Mouse (Mus musculus): ENCODE results near the gene Adar. TPM values are rescaled to one million over a fixed set of nuclear protein-coding genes. Genes with fewer than 3 reads are reported as not detected.
A peak's percentile ranks its signal among the peaks of the same experiment; 100 is the strongest.

The Adar gene
- polyA plus RNA-seq, 1 experiment from 2014 or later: 19.8 TPM

DNA sequence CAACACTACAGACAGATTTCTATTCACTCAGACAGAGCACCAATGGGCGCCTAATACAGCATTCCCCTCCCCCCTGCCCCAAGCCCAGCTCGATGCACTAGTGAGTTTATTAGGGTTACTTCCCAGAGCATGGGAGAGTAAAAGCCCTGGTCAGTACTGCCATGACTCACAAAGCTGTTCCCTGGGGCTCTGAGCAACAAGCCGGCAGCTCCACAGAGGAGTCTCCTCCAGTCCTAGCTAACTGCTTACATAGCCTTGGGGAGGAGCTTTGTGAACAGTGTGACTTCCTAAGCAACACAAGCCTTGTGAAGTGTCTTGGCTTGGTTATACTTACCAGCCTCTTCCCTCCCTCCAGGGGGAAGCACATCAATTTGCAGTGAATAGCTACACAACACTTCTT is 11.2 kb upstream of the Adar start:
- Histone ChIP-seq H3K9me3 (no peaks in the 10 kb centered on the region), H3K4me2 (no peak overlapping the region), H3K27me3 (no peaks in the 10 kb centered on the region), H3K4me1 (replicated peaks) (no peaks in the 10 kb centered on the region), H3K27ac (no peak overlapping the region), H3K9ac (no peak overlapping the region), H3K4me3 (no peak overlapping the region), H3K36me3 (no peaks in the 10 kb centered on the region)
- 52% methylated on average over 3 of the region's 3 CpGs for WGBS
- no peak for ATAC-seq (ENCODE audit: low FRiP score)

DNA sequence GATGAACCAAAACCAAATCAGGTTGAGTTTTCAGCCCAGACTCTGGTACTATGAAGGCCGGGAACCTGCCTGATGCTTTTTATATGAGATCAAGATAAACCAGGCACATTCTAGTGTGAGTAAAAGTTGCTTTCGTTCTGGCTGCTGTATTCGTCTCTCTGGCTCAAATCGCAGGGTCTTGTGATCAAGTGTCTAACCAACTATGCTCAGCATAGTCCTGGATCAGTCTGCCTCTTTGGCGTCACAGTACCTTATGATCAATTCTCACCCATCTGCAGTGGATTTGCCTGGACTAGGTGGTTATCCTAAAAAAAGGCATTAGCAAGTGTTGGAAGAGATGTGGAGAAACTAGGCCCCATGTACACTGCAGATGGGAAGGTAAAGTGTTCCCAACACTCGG is 10.8 kb upstream of the Adar start:
- no peak for ATAC-seq (ENCODE audit: low FRiP score)
- H3K36me3 ChIP-seq: no peaks in the 10 kb centered on the region
- no peak overlapping the region for H3K27ac ChIP-seq
- no peak overlapping the region for H3K4me2 ChIP-seq
- H3K4me3 ChIP-seq: no peak overlapping the region
- no peaks in the 10 kb centered on the region for H3K4me1 ChIP-seq (replicated peaks)
- WGBS: 86% methylated on average over 6 of the region's 6 CpGs
- no peak overlapping the region for H3K9ac ChIP-seq
- no peaks in the 10 kb centered on the region for H3K9me3 ChIP-seq
- no peaks in the 10 kb centered on the region for H3K27me3 ChIP-seq

DNA sequence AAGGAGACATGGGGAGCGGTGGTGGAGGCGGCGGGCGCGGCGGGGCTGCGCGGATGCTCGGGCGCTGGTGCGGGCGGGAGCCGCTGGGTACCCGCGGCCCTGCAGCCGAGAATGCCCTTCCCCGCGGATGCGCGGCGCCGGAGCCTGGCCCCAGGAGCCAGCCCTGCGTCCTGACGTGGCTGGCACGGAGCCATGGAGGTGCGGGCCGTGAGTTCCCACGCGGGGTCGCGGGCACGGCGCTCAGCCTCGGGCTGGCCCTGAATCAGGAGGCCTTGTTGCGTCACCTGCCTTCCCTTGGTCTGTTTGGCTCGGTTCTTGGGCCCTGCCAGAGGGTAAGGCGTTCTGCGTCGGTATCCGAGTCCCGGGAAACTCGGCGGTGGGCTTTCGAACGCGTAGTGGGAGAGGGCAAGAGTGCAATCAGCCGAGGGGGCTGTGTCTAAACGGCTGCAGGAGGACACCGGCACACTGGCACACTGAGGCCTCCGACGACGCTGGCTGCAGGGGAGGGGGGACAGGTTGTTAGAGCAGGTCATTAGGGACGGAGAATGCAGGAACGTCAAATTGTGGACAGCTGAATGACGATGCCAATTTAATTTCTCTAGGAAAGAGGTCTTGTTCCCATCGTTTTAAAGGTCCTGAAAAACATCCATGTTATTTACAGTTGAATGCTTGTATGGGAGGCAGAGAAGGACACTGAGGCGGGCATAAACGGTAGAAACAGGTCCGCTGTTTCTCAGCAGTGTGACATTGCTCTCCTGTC is 565 bp downstream of the Adar start:
- Histone ChIP-seq H3K4me1 (replicated peaks) (peaks cover 28% of the 10 kb centered on the region), H3K9ac (peak overlapping the region; percentile 97), H3K36me3 (no peaks in the 10 kb centered on the region), H3K27me3 (peaks cover 13% of the 10 kb centered on the region), H3K27ac (peak overlapping the region; percentile 93), H3K9me3 (no peaks in the 10 kb centered on the region), H3K4me3 (peak overlapping the region; percentile 97), H3K4me2 (peak overlapping the region; percentile 83)
- peak; percentile 83 for ATAC-seq (ENCODE audit: low FRiP score)
- 2% methylated on average over 59 of the region's 59 CpGs for WGBS

DNA sequence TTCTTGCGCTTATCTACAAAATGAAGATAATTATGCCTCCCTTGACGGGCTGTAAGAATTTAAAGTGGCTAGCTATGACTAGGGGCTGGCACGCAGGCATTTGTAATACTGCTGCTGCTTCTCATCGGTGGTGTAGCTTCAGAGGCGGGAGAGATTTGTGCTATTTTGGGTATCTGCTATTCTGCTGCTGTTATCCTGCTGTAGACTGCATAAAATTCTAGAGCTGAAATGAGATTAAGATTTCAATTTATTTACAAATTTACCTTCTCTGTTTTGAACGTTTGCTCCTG is 1.1 kb downstream of the Adar start:
- no peak for ATAC-seq (ENCODE audit: low FRiP score)
- H3K36me3 ChIP-seq: no peaks in the 10 kb centered on the region
- peak overlapping the region; percentile 93 for H3K27ac ChIP-seq
- peak overlapping the region; percentile 83 for H3K4me2 ChIP-seq
- peak overlapping the region; percentile 97 for H3K4me3 ChIP-seq
- 53% methylated on average over 6 of the region's 6 CpGs for WGBS
- no peaks in the 10 kb centered on the region for H3K9me3 ChIP-seq
- peaks cover 33% of the 10 kb centered on the region for H3K4me1 ChIP-seq (replicated peaks)
- H3K9ac ChIP-seq: peak overlapping the region; percentile 97
- peaks cover 13% of the 10 kb centered on the region for H3K27me3 ChIP-seq

DNA sequence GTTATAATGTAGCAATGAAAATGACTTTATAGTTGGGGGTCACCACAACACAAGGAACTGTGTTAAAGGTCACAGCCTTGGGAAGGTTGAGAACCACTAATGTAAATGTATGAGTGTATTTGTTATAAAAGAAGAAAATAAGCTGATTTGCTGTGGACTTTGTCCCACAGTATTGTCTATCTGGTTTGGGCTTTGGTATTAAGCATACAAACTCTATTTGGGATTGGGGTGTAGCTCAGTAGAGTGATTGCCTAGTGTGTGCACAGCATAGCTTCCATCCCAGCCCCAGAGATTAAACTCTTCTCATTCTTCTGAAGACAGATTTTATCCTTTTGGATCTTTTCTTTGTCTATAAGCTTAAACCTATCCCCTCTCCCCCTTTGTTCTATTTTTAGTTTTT is 7.2 kb downstream of the Adar start:
- no peak overlapping the region for H3K9ac ChIP-seq
- H3K27ac ChIP-seq: no peak overlapping the region
- peaks cover 23% of the 10 kb centered on the region for H3K4me1 ChIP-seq (replicated peaks)
- H3K4me3 ChIP-seq: no peak overlapping the region
- no peaks in the 10 kb centered on the region for H3K27me3 ChIP-seq
- no peak for ATAC-seq (ENCODE audit: low FRiP score)
- H3K4me2 ChIP-seq: no peak overlapping the region
- H3K9me3 ChIP-seq: no peaks in the 10 kb centered on the region
- H3K36me3 ChIP-seq: no peaks in the 10 kb centered on the region

DNA sequence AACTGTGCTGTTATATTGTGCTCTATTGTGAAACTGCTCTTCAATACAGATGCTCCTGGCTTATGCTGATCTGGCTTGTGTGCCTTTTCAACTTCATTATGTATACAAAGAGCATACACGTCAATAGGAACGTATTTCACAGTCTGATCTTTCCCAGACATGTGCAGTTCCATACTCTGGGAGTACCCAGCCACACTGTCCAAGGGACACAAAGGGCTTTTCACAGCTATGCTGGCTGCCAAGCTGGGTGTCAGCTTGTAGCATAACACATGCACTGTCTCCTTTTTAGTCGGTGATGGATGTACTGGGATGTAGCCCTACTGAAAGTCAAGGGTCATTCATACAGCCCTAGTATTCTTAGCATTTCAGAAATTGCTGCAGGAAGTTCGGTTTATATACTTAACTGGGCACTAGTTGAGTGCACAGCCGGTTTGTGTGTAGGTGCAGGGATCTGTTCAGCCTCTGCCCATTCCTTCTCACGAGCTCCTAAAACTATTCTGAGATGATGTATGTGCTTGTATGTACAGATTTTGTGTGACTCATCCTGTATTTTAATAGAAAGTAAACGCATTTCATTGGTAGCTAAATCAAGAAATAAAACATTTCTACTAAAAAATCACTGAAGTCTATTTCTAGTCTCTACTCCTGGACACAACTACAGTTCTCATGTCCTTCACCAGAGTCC is 8.7 kb downstream of the Adar start:
- no peaks in the 10 kb centered on the region for H3K9me3 ChIP-seq
- WGBS: 58% methylated on average over 7 of the region's 7 CpGs
- peaks cover 16% of the 10 kb centered on the region; the same call in 1 of the 2 replicates for H3K4me1 ChIP-seq (replicated peaks)
- no peaks in the 10 kb centered on the region for H3K36me3 ChIP-seq
- no peak overlapping the region for H3K9ac ChIP-seq
- peak overlapping the region; percentile 62 for H3K27ac ChIP-seq
- H3K27me3 ChIP-seq: no peaks in the 10 kb centered on the region
- peak; percentile 63; the same call in 1 of the 2 replicates for ATAC-seq (ENCODE audit: low FRiP score)
- H3K4me3 ChIP-seq: no peak overlapping the region
- no peak overlapping the region for H3K4me2 ChIP-seq

DNA sequence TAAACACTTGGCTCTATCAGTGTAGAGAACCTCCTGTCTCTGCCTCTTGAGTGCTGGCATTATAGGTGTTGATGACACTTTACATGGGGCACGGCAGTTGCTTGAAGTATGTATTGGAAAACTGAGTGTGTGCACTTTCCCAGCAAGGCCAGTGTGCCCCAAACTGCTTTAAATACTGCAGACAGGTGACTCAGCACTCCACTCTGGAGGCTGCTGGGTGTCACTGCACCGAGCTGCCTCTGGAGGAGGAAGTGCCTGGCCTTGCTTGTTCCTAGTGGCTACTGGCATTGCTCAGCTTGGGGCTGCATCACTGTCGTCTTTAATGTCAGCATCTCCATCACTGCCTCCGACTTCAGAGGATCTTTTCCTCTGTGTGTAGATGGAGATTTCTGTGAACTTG is 12.2 kb downstream of the Adar start:
- Histone ChIP-seq H3K27ac (no peak overlapping the region), H3K4me2 (no peak overlapping the region), H3K4me3 (no peak overlapping the region), H3K36me3 (no peaks in the 10 kb centered on the region), H3K4me1 (replicated peaks) (peaks cover 37% of the 10 kb centered on the region), H3K27me3 (no peaks in the 10 kb centered on the region), H3K9ac (no peak overlapping the region), H3K9me3 (no peaks in the 10 kb centered on the region)
- ATAC-seq (ENCODE audit: low FRiP score): no peak
- 24% methylated on average over 4 of the region's 4 CpGs for WGBS

DNA sequence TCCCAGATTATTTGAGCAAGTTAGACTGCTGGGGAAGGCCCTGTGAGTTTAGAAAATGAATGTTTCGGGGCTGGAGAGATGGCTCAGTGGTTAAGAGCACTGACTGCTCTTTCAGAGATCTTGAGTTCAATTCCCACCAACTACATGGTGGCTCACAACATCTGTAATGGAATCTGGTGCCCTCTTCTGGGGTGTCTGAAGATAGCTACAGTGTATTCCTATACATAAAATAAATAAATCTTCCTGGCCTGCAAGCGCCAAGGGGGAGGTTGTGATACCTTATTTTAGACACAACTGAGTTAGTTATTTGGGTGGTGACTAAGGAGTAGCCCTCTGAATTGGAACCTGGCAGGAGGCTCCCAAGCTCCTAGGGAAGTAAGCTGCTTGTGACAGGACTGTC is 14.0 kb downstream of the Adar start:
- ATAC-seq (ENCODE audit: low FRiP score): no peak
- H3K27ac ChIP-seq: no peak overlapping the region
- no peak overlapping the region for H3K9ac ChIP-seq
- H3K4me2 ChIP-seq: no peak overlapping the region
- WGBS: 84% methylated on average over 2 of the region's 2 CpGs
- peaks cover 27% of the 10 kb centered on the region for H3K4me1 ChIP-seq (replicated peaks)
- H3K36me3 ChIP-seq: no peaks in the 10 kb centered on the region
- no peaks in the 10 kb centered on the region for H3K27me3 ChIP-seq
- H3K4me3 ChIP-seq: no peak overlapping the region
- H3K9me3 ChIP-seq: no peaks in the 10 kb centered on the region

DNA sequence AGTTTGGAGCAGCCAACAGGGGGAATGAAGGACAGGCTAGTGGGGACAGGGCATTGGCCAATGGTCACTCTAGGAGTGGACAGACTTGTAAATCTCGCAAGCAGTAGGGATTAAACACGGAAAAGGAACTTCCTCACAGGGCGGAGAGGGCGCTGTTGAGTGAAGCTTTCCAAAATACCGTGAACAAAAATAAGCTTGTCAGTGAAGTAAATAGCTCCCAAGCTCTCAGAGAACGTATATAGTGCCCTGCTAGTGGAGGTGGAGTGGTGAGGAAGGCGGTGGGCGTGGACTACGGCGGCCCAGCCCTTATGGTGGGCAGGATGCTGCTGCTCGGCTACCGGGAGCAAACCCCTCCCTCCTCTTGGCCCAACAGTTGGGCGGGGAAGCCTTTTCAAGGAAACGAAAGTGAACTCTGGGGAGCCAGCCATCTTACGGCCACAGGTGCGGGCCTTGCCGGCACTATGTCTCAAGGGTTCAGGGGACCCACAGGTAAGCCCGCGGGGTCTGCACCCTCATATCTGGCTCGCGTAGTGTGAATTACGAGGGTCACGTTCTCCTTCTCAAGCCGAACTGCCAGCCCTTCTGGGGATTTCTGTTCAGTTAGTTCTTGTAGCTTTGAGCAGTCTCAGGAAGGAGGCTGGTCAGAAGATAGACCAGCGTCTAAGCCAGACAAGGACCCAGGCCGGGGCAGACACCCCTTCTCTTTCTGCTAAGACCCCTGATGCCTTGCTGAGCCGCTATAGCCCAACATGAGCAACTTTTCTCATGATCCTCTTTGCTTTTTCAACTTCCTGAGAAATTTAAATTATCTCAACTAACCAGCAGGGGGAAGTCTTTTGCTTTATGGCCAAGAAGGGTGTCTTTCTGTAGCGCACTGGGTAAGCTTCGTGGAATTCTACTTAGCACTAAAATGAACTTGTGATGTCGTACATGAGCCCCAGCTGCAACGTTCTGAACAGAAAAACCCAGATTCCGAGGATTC is 15.8 kb downstream of the Adar start:
- Histone ChIP-seq H3K9ac (peak overlapping the region; percentile 62), H3K9me3 (no peaks in the 10 kb centered on the region), H3K4me1 (replicated peaks) (peaks cover 27% of the 10 kb centered on the region), H3K36me3 (peaks cover 12% of the 10 kb centered on the region), H3K4me2 (peak overlapping the region; percentile 59), H3K27ac (peak overlapping the region; percentile 55; the same call in 1 of the 2 replicates), H3K27me3 (no peaks in the 10 kb centered on the region), H3K4me3 (peak overlapping the region; percentile 43)
- 4% methylated on average over 32 of the region's 32 CpGs for WGBS
- ATAC-seq (ENCODE audit: low FRiP score): peak; percentile 71

DNA sequence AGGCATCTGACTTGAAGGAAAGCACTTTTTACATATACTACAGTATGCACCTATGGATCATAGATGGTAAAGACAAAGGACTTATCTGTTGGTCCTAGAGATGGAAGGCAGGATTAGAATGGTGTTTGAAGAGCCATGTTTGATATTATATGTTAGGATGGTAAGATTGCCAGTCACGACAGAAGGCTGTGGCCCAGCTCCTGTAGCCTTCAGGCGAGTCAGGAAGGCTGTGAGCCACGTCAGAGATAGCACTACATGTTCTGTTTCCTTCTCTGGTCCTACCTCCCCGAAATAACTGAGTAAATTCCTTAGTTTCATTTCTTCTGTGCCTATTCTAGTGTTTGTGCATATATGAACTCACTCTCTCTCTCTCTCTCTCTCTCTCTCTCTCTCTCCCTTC is 17.3 kb downstream of the Adar start:
- no peak overlapping the region for H3K9ac ChIP-seq
- no peak for ATAC-seq (ENCODE audit: low FRiP score)
- H3K9me3 ChIP-seq: no peaks in the 10 kb centered on the region
- H3K27ac ChIP-seq: no peak overlapping the region
- no peak overlapping the region for H3K4me2 ChIP-seq
- H3K4me1 ChIP-seq (replicated peaks): peaks cover 27% of the 10 kb centered on the region
- no peaks in the 10 kb centered on the region for H3K27me3 ChIP-seq
- WGBS: 82% methylated on average over 4 of the region's 4 CpGs
- H3K4me3 ChIP-seq: no peak overlapping the region
- H3K36me3 ChIP-seq: peaks cover 27% of the 10 kb centered on the region

DNA sequence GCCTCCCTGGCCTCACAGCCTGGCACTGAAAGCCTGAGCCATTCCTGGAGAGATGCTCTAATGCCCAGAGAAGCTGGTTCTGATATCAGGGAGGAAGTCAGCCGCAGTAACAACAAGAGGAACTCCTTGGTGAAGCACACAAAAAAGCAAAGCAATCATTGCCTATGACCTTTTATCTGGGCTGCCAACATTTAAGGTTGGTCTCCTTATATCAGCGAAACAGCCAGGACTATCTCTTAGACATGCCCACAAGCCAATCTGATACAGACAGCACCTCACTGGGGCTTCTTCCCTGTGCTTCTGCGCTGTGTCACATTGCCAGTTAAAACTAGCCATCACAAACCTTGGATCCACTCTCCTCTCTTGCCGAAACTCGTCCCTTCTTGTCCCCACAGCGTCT is 23.7 kb downstream of the Adar start:
- H3K27me3 ChIP-seq: no peaks in the 10 kb centered on the region
- 98% methylated on average over 6 of the region's 6 CpGs for WGBS
- H3K9me3 ChIP-seq: no peaks in the 10 kb centered on the region
- H3K4me3 ChIP-seq: no peak overlapping the region
- no peaks in the 10 kb centered on the region for H3K4me1 ChIP-seq (replicated peaks)
- peaks cover 85% of the 10 kb centered on the region for H3K36me3 ChIP-seq
- ATAC-seq (ENCODE audit: low FRiP score): no peak
- H3K9ac ChIP-seq: no peak overlapping the region
- H3K4me2 ChIP-seq: no peak overlapping the region
- no peak overlapping the region for H3K27ac ChIP-seq

DNA sequence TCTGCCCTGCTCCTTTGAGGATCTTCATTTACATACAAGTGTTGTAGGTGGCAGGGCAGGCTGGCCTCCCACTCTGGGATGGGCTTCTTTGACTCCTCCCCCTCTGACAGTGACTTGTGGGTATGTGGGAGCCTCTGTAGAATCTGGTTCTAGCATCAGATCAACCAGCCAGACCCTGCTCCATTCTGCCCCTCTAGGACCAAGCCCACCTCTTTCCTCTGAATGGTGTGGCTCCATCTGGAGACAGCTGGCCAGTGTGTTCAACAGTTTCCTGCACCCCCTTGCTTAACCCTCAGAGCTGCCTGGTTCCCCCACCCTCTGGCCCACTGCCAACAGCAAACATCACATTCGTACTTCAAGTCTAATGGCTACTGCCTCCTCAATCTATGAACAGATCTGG is 37.5 kb downstream of the Adar start:
- Histone ChIP-seq H3K27me3 (no peaks in the 10 kb centered on the region), H3K9ac (no peak overlapping the region), H3K9me3 (no peaks in the 10 kb centered on the region), H3K36me3 (peaks cover 97% of the 10 kb centered on the region), H3K4me1 (replicated peaks) (peaks cover 14% of the 10 kb centered on the region; the same call in 1 of the 2 replicates), H3K27ac (0 out of 2 replicates have a peak overlapping the region, but pooled peaks have one; percentile 9), H3K4me2 (no peak overlapping the region), H3K4me3 (no peak overlapping the region)
- ATAC-seq (ENCODE audit: low FRiP score): no peak
- WGBS: 38% methylated on average over 1 of the region's 1 CpGs
